Mouse (Mus musculus): ENCODE results near the gene Mypop. TPM values are rescaled to one million over a fixed set of nuclear protein-coding genes. Genes with fewer than 3 reads are reported as not detected.

Gene Mypop
- polyA plus RNA-seq, 1 experiment, result 0.02 TPM

GRCm38 (mm10) chr7:19046286-19047069, 55.4 kb downstream of the Mypop start:
- no peaks in the 10 kb centered on the region for H3K9me3 ChIP-seq (ENCODE audit: control insufficient read depth, low read length)
- H3K4me1 ChIP-seq (ENCODE audit: control insufficient read depth), result no peaks in the 10 kb centered on the region
- H3K27me3 ChIP-seq (ENCODE audit: control insufficient read depth), result no peaks in the 10 kb centered on the region
- TF ChIP-seq TAL1 (IDR thresholded peaks at IDR 0.05; ENCODE audit: low read length) (no peak), GATA1 (IDR thresholded peaks at IDR 0.05; ENCODE audit: low read length) (no peak)
- no peak overlapping the region for H3K4me3 ChIP-seq (replicated peaks)
- peaks cover 99% of the 10 kb centered on the region for H3K36me3 ChIP-seq (ENCODE audit: control insufficient read depth)

GRCm38 (mm10) chr7:19048006-19048527, 57.0 kb downstream of the Mypop start:
- Histone ChIP-seq H3K4me1 (ENCODE audit: control insufficient read depth) (no peaks in the 10 kb centered on the region), H3K27me3 (ENCODE audit: control insufficient read depth) (no peaks in the 10 kb centered on the region), H3K36me3 (ENCODE audit: control insufficient read depth) (peaks cover 99% of the 10 kb centered on the region), H3K4me3 (replicated peaks) (no peak overlapping the region), H3K9me3 (ENCODE audit: control insufficient read depth, low read length) (no peaks in the 10 kb centered on the region)
- TF ChIP-seq GATA1 (IDR thresholded peaks at IDR 0.05; ENCODE audit: low read length), result no peak
- no peak for TF ChIP-seq TAL1 (IDR thresholded peaks at IDR 0.05; ENCODE audit: low read length)

GRCm38 (mm10) chr7:19049252-19049651, 58.2 kb downstream of the Mypop start:
- H3K4me3 ChIP-seq (replicated peaks), result no peak overlapping the region

DNA sequence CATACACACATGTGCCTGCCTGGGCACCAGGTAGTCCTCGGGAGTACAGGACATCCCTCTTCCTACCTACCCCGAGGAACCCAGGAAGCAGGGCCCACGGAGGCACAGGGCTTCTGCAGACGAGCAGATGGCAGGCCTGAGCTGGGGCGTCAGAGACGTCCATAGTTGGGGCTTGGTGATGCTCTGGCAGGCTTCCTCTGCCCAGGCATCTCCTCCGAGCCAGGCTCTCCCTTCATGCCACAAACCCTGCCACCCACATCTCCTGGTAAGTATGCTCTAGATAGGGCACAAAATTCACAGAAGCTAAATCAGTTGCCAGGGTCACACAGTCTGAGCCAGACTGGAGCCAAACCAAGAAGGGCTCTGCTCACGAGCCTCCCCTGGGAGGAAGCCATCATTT, 59.1 kb downstream of the Mypop start:
- TF ChIP-seq GATA1 (IDR thresholded peaks at IDR 0.05; ENCODE audit: low read length), result no peak
- no peak for TF ChIP-seq TAL1 (IDR thresholded peaks at IDR 0.05; ENCODE audit: low read length)
- Histone ChIP-seq H3K4me1 (ENCODE audit: control insufficient read depth) (no peaks in the 10 kb centered on the region), H3K27me3 (ENCODE audit: control insufficient read depth) (no peaks in the 10 kb centered on the region), H3K36me3 (ENCODE audit: control insufficient read depth) (peaks cover 98% of the 10 kb centered on the region), H3K9me3 (ENCODE audit: control insufficient read depth, low read length) (no peaks in the 10 kb centered on the region), H3K4me3 (replicated peaks) (no peak overlapping the region)

More at GRCm38 (mm10) chr7:19049252-19049651, 58.2 kb downstream of the Mypop start:
- Histone ChIP-seq H3K36me3 (ENCODE audit: control insufficient read depth) (peaks cover 98% of the 10 kb centered on the region), H3K4me1 (ENCODE audit: control insufficient read depth) (no peaks in the 10 kb centered on the region), H3K9me3 (ENCODE audit: control insufficient read depth, low read length) (no peaks in the 10 kb centered on the region), H3K27me3 (ENCODE audit: control insufficient read depth) (no peaks in the 10 kb centered on the region)
- no peak for TF ChIP-seq GATA1 (IDR thresholded peaks at IDR 0.05; ENCODE audit: low read length)
- TF ChIP-seq TAL1 (IDR thresholded peaks at IDR 0.05; ENCODE audit: low read length), result no peak

DNA sequence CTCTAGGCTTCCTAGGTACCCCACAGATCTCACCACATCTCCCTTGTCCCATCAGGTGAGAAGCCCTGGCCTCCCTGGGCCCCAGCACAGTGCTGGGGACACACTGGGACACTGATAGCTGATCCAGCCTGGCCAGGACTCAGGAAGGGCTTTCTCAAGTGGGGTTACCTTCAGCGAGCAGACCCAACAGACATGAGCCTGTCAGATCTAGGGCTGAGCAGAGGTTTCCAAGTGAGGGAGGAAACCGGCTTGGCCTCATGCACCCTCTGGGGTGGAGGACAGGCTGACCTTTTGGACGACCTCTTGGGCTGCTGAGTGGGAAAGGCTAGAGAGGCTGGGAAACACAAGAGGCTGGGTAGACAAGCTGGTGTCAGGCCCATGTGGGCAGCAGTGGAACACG, 60.1 kb downstream of the Mypop start:
- H3K27me3 ChIP-seq (ENCODE audit: control insufficient read depth), result no peaks in the 10 kb centered on the region
- no peak overlapping the region for H3K4me3 ChIP-seq (replicated peaks)
- H3K4me1 ChIP-seq (ENCODE audit: control insufficient read depth), result no peaks in the 10 kb centered on the region
- peaks cover 90% of the 10 kb centered on the region for H3K36me3 ChIP-seq (ENCODE audit: control insufficient read depth)
- H3K9me3 ChIP-seq (ENCODE audit: control insufficient read depth, low read length), result no peaks in the 10 kb centered on the region
- TF ChIP-seq TAL1 (IDR thresholded peaks at IDR 0.05; ENCODE audit: low read length) (no peak), GATA1 (IDR thresholded peaks at IDR 0.05; ENCODE audit: low read length) (no peak)

Other genes with a start within 250 kb of the Mypop start
- gene Psg19, start 192.7 kb upstream of the Mypop start, polyA plus RNA-seq (2012), result not detected in 2 replicates
- gene Psg17, start 169.6 kb upstream of the Mypop start, polyA plus RNA-seq (2012), result 0.02 TPM in 1 of 2 replicates, not detected in the other
- gene Mill2, start 151.3 kb upstream of the Mypop start, polyA plus RNA-seq (2012), result not detected in 2 replicates
- gene Pglyrp1, start 119.9 kb upstream of the Mypop start, polyA plus RNA-seq (2012), result 0.11 and 0.16 TPM in 2 replicates
- 3.1 and 4.5 TPM in 2 replicates for gene Ccdc61, start 80.8 kb upstream of the Mypop start, polyA plus RNA-seq (2012)
- not detected in 2 replicates for gene Nova2, start 65.4 kb upstream of the Mypop start, polyA plus RNA-seq (2012)
- gene Nanos2, start 3.8 kb upstream of the Mypop start, polyA plus RNA-seq (2012), result not detected in 2 replicates
- 5.0 and 5.5 TPM in 2 replicates for gene Irf2bp1, start 12.8 kb downstream of the Mypop start, polyA plus RNA-seq (2012)
- gene Foxa3, start 32.3 kb downstream of the Mypop start, polyA plus RNA-seq (2012), result 0.05 and 0.07 TPM in 2 replicates
- gene Sympk, start 33.1 kb downstream of the Mypop start, polyA plus RNA-seq (2012), result 21.6 and 22.6 TPM in 2 replicates
- 0.06 TPM in 1 of 2 replicates, not detected in the other for gene Rsph6a, start 63.4 kb downstream of the Mypop start, polyA plus RNA-seq (2012)
- gene Dmwd, start 85.0 kb downstream of the Mypop start, polyA plus RNA-seq (2012), result 8.5 and 10.2 TPM in 2 replicates
- 6.0 TPM in 2 replicates for gene Dmpk, start 92.6 kb downstream of the Mypop start, polyA plus RNA-seq (2012)
- 0.23 and 0.34 TPM in 2 replicates for gene Six5, start 103.3 kb downstream of the Mypop start, polyA plus RNA-seq (2012)
- 0.05 TPM in 1 of 2 replicates, not detected in the other for gene Gm4969, start 127.1 kb downstream of the Mypop start, polyA plus RNA-seq (2012)
- 1.9 TPM in 2 replicates for gene Fbxo46, start 128.6 kb downstream of the Mypop start, polyA plus RNA-seq (2012)
- 0.61 and 0.66 TPM in 2 replicates for gene Qpctl, start 158.0 kb downstream of the Mypop start, polyA plus RNA-seq (2012)
- 9.5 and 12.3 TPM in 2 replicates for gene Snrpd2, start 158.5 kb downstream of the Mypop start, polyA plus RNA-seq (2012)
- gene Gipr, start 174.9 kb downstream of the Mypop start, polyA plus RNA-seq (2012), result not detected in 2 replicates
- 0.25 and 0.57 TPM in 2 replicates for gene Eml2, start 185.2 kb downstream of the Mypop start, polyA plus RNA-seq (2012)
- not detected in 2 replicates for gene Gpr4, start 221.3 kb downstream of the Mypop start, polyA plus RNA-seq (2012)
- gene Opa3, start 237.1 kb downstream of the Mypop start, polyA plus RNA-seq (2012), result 2.1 and 2.3 TPM in 2 replicates

Measured in erythroblast, embryonic 14.5 days (primary cell).